Mouse (Mus musculus) liver, embryonic 15.5 days (tissue): ENCODE measurements around the gene Foxn1. TPM values are rescaled to one million over a fixed set of nuclear protein-coding genes. Genes with fewer than 3 reads are reported as not detected.

ENCODE experiments used
- ATAC-seq: fragments of 200-750 bp; cut with Nextera tagmentation; 2 replicates; pipeline ENCODE4 v1.8.0; 2017; ENCODE audit warnings: moderate number of reproducible peaks, mild to moderate bottlenecking, moderate library complexity; ENCODE audit not compliant: insufficient read depth
- H3K27ac ChIP-seq: fragments of 300-500 bp; sonication (generic); replicated peaks from 2 replicates; pipeline ENCODE4 v1.5.1; 2015; ENCODE audit warnings: mild to moderate bottlenecking, inconsistent platforms
- H3K27me3 ChIP-seq: fragments of 300-500 bp; sonication (generic); 2 replicates; pipeline ENCODE4 v1.6.1; 2015; ENCODE audit warnings: mild to moderate bottlenecking, inconsistent platforms
- H3K36me3 ChIP-seq: fragments of 300-500 bp; sonication (generic); replicated peaks from 2 replicates; pipeline ENCODE4 v1.6.1; 2015; ENCODE audit warnings: moderate library complexity, mild to moderate bottlenecking, inconsistent platforms
- H3K4me1 ChIP-seq: fragments of 300-500 bp; sonication (generic); replicated peaks from 2 replicates; pipeline ENCODE4 v1.6.1; 2015; ENCODE audit warnings: inconsistent platforms
- H3K4me2 ChIP-seq: fragments of 300-500 bp; sonication (generic); 2 replicates; pipeline ENCODE4 v1.6.1; 2015; ENCODE audit warnings: moderate library complexity, mild to moderate bottlenecking, inconsistent platforms
- H3K4me3 ChIP-seq: fragments of 300-500 bp; sonication (generic); replicated peaks from 2 replicates; pipeline ENCODE4 v1.5.1; 2015; ENCODE audit warnings: mild to moderate bottlenecking, inconsistent platforms
- H3K9ac ChIP-seq: fragments of 300-500 bp; sonication (generic); 2 replicates; pipeline ENCODE4 v1.6.1; 2015; ENCODE audit warnings: moderate library complexity, mild to moderate bottlenecking, inconsistent platforms
- H3K9me3 ChIP-seq: fragments of 300-500 bp; sonication (generic); replicated peaks from 2 replicates; pipeline ENCODE4 v1.6.1; 2016; ENCODE audit warnings: inconsistent platforms
- WGBS: fragments of 180-500 bp; shearing (Covaris S2); methylation state at CpG from one replicate; pipeline ENCODE4 v1.1.7; 2015; ENCODE audit warnings: mixed read lengths; ENCODE audit not compliant: insufficient replicate concordance; 5-methylcytosine and 5-hydroxymethylcytosine counted together
- polyA plus RNA-seq: library from polyadenylated mRNA; unstranded; fragments of >200 nt; fragmentation: Nextera tagmentation; extraction: Ambion mirVana; gene quantifications from 2 replicates; pipeline ENCODE4 v1.2.1, GENCODE M21; 2015

Foxn1 gene
- polyA plus RNA-seq, 1 experiment from 2014 or later, result not detected

- ATAC-seq, result no peak
- H3K9ac ChIP-seq, result no peak overlapping the region
- H3K27ac ChIP-seq, result no peak overlapping the region
- H3K4me3 ChIP-seq, result no peak overlapping the region
- WGBS, result 13% methylated on average over 8 of the region's 8 CpGs
- H3K36me3 ChIP-seq, result no peaks in the 10 kb centered on the region
- H3K9me3 ChIP-seq, result no peaks in the 10 kb centered on the region
- 0 out of 2 replicates have a peak, but pooled peaks cover 10% of the 10 kb centered on the region for H3K4me1 ChIP-seq
- no peak overlapping the region for H3K4me2 ChIP-seq
- peaks cover 5% of the 10 kb centered on the region; the same call in 1 of the 2 replicates for H3K27me3 ChIP-seq
Observed at GRCm38 (mm10) chr11:78399680-78400079, 13.3 kb upstream of the Foxn1 start.

- ATAC-seq, result no peak
Observed at GRCm38 (mm10) chr11:78398212-78398611, 11.9 kb upstream of the Foxn1 start.

DNA sequence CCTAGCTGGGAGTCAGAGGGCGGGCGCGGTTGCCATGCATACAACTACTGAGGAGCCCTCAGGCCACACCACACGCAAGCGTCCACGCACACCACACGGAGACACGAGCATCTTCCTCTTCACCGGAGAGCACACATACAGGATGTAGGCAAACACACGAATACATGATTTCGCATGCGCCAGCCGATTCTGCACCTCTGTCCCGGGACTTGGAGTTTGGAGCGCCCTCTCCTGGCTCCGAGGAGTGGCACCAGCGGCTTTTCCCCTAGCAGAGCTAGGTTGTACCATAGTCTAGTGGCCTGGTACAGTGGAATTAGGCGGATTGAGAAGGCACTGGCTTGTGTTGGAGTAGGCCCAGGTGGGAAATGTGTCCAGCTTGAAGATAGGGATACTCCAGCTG, 11.0 kb upstream of the Foxn1 start:
- Histone ChIP-seq H3K9ac (no peak overlapping the region), H3K4me1 (peaks cover 10% of the 10 kb centered on the region; the same call in 1 of the 2 replicates), H3K27ac (no peak overlapping the region), H3K4me2 (peak overlapping the region; percentile 20), H3K4me3 (no peak overlapping the region), H3K9me3 (no peaks in the 10 kb centered on the region), H3K36me3 (no peaks in the 10 kb centered on the region), H3K27me3 (no peaks in the 10 kb centered on the region)
- WGBS, result 17% methylated on average over 18 of the region's 18 CpGs
- no peak for ATAC-seq

More at GRCm38 (mm10) chr11:78398212-78398611, 11.9 kb upstream of the Foxn1 start:
- no peak overlapping the region for H3K4me2 ChIP-seq
- H3K27me3 ChIP-seq, result peaks cover 2% of the 10 kb centered on the region; the same call in 1 of the 2 replicates
- H3K36me3 ChIP-seq, result no peaks in the 10 kb centered on the region
- H3K4me1 ChIP-seq, result peaks cover 10% of the 10 kb centered on the region; the same call in 1 of the 2 replicates
- no peak overlapping the region for H3K9ac ChIP-seq
- WGBS, result 64% methylated on average over 6 of the region's 6 CpGs
- no peak overlapping the region for H3K4me3 ChIP-seq
- H3K9me3 ChIP-seq, result no peaks in the 10 kb centered on the region
- no peak overlapping the region for H3K27ac ChIP-seq

DNA sequence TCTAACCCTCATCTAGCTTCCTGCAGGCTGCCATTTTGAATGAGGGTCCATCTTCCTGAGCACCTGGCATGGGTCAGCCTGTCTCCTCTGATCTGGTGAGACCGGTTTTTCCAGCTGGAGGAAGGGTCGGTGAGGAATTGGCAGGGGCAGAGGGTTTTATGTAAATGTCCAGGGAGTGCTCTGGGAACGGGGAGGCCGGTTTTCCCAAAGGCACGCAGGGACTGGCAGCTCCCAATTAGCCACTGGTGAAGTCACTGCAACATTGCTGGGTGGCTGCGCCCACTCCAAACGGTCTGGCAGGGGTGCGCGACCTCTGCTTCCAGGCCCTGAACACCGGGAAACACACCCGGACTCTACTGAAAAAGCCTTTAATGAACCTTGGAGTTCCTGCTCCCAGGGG, 10.6 kb upstream of the Foxn1 start:
- no peak for ATAC-seq
- WGBS, result 55% methylated on average over 11 of the region's 11 CpGs
- Histone ChIP-seq H3K4me1 (peaks cover 10% of the 10 kb centered on the region; the same call in 1 of the 2 replicates), H3K4me3 (no peak overlapping the region), H3K36me3 (no peaks in the 10 kb centered on the region), H3K27ac (no peak overlapping the region), H3K4me2 (peak overlapping the region; percentile 20; the same call in 1 of the 2 replicates), H3K9ac (no peak overlapping the region), H3K9me3 (no peaks in the 10 kb centered on the region), H3K27me3 (no peaks in the 10 kb centered on the region)

DNA sequence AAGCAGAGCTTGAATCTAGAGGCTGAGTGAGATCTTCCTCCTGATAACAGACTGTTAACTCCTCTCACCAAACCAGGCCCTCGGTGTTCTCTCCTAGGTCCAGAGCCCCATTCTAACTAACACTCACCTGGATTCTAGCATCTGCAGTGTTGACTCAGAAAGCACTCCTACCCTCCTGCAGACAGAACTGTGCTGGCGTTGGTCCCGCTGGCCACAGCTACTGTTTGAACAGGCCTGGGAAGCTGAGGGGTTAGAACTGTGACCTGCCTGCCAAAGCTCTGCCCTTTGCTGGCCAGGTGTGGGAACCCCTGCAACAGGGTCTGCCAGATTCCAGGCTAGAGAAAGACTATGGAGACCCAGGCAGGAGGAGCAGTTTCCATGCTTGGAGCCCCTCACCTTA, 6.4 kb upstream of the Foxn1 start:
- no peaks in the 10 kb centered on the region; the same call in 1 of the 2 replicates for H3K4me1 ChIP-seq
- no peak for ATAC-seq
- H3K4me3 ChIP-seq, result no peak overlapping the region
- 48% methylated on average over 3 of the region's 3 CpGs for WGBS
- H3K9me3 ChIP-seq, result no peaks in the 10 kb centered on the region
- H3K27me3 ChIP-seq, result no peaks in the 10 kb centered on the region
- H3K4me2 ChIP-seq, result no peak overlapping the region
- no peak overlapping the region for H3K27ac ChIP-seq
- H3K36me3 ChIP-seq, result no peaks in the 10 kb centered on the region
- no peak overlapping the region for H3K9ac ChIP-seq

DNA sequence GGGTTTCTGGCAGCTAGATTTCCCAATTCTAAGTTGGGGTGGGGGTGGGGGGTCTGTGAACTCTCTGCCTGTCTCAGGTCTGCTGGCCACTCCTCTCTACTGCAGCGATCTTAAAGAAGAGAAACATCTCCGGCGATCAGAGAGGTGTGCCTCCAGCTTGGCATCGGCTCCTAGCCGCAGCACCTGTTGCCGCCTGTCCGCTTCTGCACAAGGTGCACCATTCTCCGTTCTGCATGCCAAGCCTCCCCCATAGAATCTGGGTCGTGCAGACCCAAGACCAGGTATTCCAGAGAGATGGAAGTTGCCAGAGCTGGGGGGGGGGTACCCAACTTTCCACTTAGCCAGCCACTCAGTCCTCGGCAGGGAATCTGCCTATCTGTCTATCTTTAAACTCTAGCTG, 582 bp downstream of the Foxn1 start:
- Histone ChIP-seq H3K9me3 (no peaks in the 10 kb centered on the region), H3K4me3 (no peak overlapping the region), H3K27me3 (no peaks in the 10 kb centered on the region), H3K9ac (no peak overlapping the region), H3K27ac (no peak overlapping the region), H3K4me2 (no peak overlapping the region), H3K36me3 (no peaks in the 10 kb centered on the region), H3K4me1 (no peaks in the 10 kb centered on the region)
- no peak for ATAC-seq
- 72% methylated on average over 10 of the region's 10 CpGs for WGBS

- H3K27ac ChIP-seq, result no peak overlapping the region
- peaks cover 5% of the 10 kb centered on the region; the same call in 1 of the 2 replicates for H3K27me3 ChIP-seq
- H3K4me1 ChIP-seq, result no peaks in the 10 kb centered on the region
- H3K4me2 ChIP-seq, result no peak overlapping the region
- no peak overlapping the region for H3K4me3 ChIP-seq
- ATAC-seq, result no peak
- H3K36me3 ChIP-seq, result no peaks in the 10 kb centered on the region
- H3K9ac ChIP-seq, result no peak overlapping the region
- no peaks in the 10 kb centered on the region for H3K9me3 ChIP-seq
- WGBS, result 41% methylated on average over 5 of the region's 5 CpGs
Observed at GRCm38 (mm10) chr11:78382701-78383100, 3.7 kb downstream of the Foxn1 start.

- Histone ChIP-seq H3K9ac (no peak overlapping the region), H3K4me2 (no peak overlapping the region), H3K27ac (no peak overlapping the region), H3K36me3 (no peaks in the 10 kb centered on the region), H3K4me3 (no peak overlapping the region), H3K4me1 (no peaks in the 10 kb centered on the region), H3K27me3 (peaks cover 5% of the 10 kb centered on the region; the same call in 1 of the 2 replicates), H3K9me3 (no peaks in the 10 kb centered on the region)
- no peak for ATAC-seq
- 73% methylated on average over 7 of the region's 7 CpGs for WGBS
Observed at GRCm38 (mm10) chr11:78382286-78382685, 4.1 kb downstream of the Foxn1 start.

DNA sequence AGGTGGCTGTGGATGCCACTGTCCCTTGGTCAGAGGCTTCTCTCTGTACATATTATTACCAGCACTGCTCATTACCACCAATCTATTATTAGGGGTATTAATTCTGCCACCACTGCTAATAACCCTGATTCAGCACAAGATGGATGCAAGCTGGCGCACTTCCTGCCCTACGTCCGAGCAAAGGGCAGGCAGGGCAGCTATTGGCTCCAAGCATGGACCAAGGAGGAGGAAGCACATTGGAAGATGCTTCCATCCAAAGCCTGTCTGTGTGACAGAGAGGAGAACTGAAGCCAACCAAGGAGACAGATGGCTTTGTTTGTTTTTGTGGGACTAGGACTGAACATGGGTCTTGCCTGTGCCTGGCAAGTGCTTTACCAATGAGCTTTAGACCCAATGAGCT, 5.4 kb downstream of the Foxn1 start:
- no peaks in the 10 kb centered on the region for H3K36me3 ChIP-seq
- no peak overlapping the region for H3K27ac ChIP-seq
- 59% methylated on average over 3 of the region's 3 CpGs for WGBS
- H3K9me3 ChIP-seq, result no peaks in the 10 kb centered on the region
- no peak for ATAC-seq
- no peaks in the 10 kb centered on the region for H3K4me1 ChIP-seq
- H3K4me2 ChIP-seq, result no peak overlapping the region
- no peak overlapping the region for H3K4me3 ChIP-seq
- H3K9ac ChIP-seq, result no peak overlapping the region
- H3K27me3 ChIP-seq, result peaks cover 5% of the 10 kb centered on the region; the same call in 1 of the 2 replicates

- H3K36me3 ChIP-seq, result no peaks in the 10 kb centered on the region
- H3K4me3 ChIP-seq, result no peak overlapping the region
- no peak overlapping the region for H3K4me2 ChIP-seq
- H3K9ac ChIP-seq, result no peak overlapping the region
- WGBS, result 48% methylated on average over 4 of the region's 4 CpGs
- H3K4me1 ChIP-seq, result no peaks in the 10 kb centered on the region
- ATAC-seq, result no peak
- H3K27me3 ChIP-seq, result peaks cover 5% of the 10 kb centered on the region; the same call in 1 of the 2 replicates
- H3K9me3 ChIP-seq, result no peaks in the 10 kb centered on the region
- no peak overlapping the region for H3K27ac ChIP-seq
Observed at GRCm38 (mm10) chr11:78380351-78380750, 6.0 kb downstream of the Foxn1 start.

GRCm38 (mm10) chr11:78377549-78378159, 8.7 kb downstream of the Foxn1 start:
- Histone ChIP-seq H3K36me3 (no peaks in the 10 kb centered on the region), H3K9ac (no peak overlapping the region), H3K27me3 (peaks cover 5% of the 10 kb centered on the region; the same call in 1 of the 2 replicates), H3K4me2 (no peak overlapping the region), H3K9me3 (no peaks in the 10 kb centered on the region), H3K4me1 (no peaks in the 10 kb centered on the region), H3K4me3 (no peak overlapping the region), H3K27ac (no peak overlapping the region)
- no peak for ATAC-seq
- 28% methylated on average over 12 of the region's 12 CpGs for WGBS

DNA sequence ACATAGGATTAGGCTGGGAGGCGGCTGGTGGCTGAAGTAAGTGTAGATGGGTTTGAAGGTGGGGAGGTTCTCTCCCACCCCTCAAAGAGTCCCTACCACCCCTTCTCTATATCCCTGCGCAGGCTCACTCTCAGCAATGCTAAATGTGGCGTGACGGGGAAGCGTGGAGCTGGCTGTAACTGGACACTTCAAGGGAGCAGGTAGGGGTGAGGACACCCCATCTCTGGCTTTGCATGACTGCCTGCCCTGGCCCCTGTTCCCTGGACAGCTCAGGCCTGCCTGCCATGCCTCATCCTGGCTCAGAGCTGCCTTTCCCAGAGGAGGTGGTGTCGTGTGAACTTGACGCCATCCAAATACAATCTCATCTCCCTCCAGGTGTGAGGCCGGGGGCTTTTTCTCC, 12.2 kb downstream of the Foxn1 start:
- no peak overlapping the region for H3K27ac ChIP-seq
- no peak for ATAC-seq
- no peak overlapping the region for H3K4me2 ChIP-seq
- 68% methylated on average over 8 of the region's 8 CpGs for WGBS
- H3K9ac ChIP-seq, result no peak overlapping the region
- peaks cover 5% of the 10 kb centered on the region; the same call in 1 of the 2 replicates for H3K27me3 ChIP-seq
- no peaks in the 10 kb centered on the region for H3K4me1 ChIP-seq
- no peaks in the 10 kb centered on the region for H3K9me3 ChIP-seq
- no peak overlapping the region for H3K4me3 ChIP-seq
- H3K36me3 ChIP-seq, result no peaks in the 10 kb centered on the region
